Mouse (Mus musculus) neutrophil, adult 5-6 weeks (primary cell): ENCODE measurements around the gene Ube2c. TPM values are rescaled to one million over a fixed set of nuclear protein-coding genes. Genes with fewer than 3 reads are reported as not detected.

Experiments
- ATAC-seq: fragments of 151-379, 151-347 bp; 2 replicates; pipeline ENCODE4 v1.8.0; 2017; ENCODE audit warnings: mild to moderate bottlenecking, moderate TSS enrichment; ENCODE audit not compliant: insufficient number of reproducible peaks, poor library complexity, low FRiP score, severe bottlenecking; ENCODE audit errors: extremely low read depth
- total RNA-seq: library from RNA; stranded (forward); fragments of 200-1000 nt; gene quantifications from 2 replicates; pipeline ENCODE4 v1.2.3, GENCODE M21; 2017

The Ube2c gene
- total RNA-seq, 1 experiment from 2014 or later: 3.7 TPM

DNA sequence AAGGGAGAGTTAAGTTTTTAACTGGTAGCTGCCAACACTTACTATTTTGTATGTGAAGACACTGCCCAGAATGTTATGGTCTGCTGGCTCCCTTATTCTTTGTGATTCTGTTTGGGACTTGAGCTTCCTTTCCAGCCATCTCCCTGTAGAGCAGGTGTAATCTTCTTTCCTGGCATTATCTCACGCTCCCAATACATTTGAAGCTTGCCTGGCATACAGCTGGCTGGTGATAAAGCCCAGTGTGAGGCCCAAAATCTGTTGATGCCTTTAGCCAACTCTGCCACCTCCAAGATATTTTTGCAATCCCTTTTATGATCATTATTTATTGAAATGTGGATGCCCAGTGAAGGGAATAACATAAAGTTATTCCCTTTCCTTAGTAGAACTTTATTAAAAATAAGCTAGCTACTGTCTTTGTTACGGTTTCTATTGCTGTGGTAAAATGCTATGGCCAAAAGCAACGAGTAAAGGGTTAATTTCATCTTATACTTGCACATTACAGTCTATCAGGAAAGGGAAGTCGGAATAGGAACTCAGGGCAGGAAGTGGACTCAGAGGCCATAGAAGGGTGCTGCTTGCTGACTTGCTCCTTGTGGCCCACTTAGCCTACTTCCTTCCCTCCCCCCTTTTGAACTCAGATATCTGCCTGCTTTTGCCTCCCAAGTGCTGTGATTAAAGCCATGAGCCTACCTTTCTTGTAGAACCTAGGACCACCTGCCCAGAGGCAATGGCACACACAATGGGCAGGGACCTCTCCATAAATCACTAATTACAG, 9.5 kb upstream of the Ube2c start:
- no peak for ATAC-seq

DNA sequence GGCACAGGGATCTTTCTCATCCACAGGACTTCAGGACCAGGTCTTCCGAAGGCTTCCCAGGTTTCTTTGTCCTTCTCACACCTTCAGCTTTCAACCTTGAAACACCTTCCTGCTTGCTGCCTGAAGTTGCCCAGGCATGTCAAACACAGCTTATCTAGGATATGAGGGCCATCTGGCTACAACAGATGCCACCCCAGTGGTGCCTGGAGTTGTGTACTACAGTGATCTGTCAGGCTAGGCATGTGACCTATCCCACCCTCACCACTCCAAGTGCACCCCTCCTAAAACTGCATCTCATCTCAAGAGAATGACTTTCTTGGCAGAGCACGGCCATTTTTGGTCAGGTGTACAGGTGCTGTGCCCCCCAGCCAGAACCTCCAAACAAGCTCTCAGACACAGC, 8.2 kb upstream of the Ube2c start:
- ATAC-seq: no peak

DNA sequence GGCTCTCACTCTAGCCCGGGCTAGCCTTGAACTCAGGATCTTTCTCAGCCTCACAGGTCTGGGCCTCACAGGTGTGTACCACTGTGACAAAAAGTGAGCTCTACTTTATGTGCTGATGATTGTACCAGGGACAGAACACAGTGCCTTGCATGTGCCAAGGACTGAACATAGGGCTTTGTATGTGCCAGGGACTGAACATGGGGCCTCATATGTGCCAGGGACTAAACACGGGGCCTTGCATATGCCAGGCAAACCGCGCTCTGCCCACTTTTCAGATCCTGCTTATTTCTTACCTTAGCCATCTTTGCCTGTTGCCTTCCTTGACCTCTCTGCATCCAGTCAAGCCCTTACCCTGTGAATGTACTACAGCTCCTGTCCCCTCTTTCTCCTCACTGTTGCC, 7.7 kb upstream of the Ube2c start:
- no peak for ATAC-seq

- ATAC-seq: no peak
Measured at GRCm38 (mm10) chr2:164762593-164762992, 7.1 kb upstream of the Ube2c start.

GRCm38 (mm10) chr2:164765841-164766240, 3.9 kb upstream of the Ube2c start:
- ATAC-seq: no peak

- no peak for ATAC-seq
Measured at GRCm38 (mm10) chr2:164767812-164768540, 1.7 kb upstream of the Ube2c start.

GRCm38 (mm10) chr2:164770279-164770678, 581 bp downstream of the Ube2c start:
- no peak for ATAC-seq

DNA sequence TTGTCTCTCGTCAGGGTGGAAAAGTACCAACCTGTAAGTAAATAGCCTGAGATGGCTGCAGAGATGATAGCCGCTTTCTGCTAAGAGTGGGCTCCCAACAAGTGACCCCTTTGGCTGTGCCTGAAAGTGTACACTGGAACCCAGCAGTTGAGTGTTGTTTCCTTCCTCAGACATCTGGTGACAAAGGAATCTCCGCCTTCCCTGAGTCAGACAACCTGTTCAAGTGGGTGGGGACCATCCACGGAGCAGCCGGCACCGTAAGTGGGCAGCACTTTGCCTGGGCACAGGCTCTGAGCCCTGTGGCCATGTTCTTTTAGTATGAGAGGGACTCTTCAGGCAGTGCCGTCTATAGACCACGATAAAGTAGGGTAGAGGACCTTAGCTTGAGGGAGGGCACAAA, 1.4 kb downstream of the Ube2c start:
- no peak for ATAC-seq

DNA sequence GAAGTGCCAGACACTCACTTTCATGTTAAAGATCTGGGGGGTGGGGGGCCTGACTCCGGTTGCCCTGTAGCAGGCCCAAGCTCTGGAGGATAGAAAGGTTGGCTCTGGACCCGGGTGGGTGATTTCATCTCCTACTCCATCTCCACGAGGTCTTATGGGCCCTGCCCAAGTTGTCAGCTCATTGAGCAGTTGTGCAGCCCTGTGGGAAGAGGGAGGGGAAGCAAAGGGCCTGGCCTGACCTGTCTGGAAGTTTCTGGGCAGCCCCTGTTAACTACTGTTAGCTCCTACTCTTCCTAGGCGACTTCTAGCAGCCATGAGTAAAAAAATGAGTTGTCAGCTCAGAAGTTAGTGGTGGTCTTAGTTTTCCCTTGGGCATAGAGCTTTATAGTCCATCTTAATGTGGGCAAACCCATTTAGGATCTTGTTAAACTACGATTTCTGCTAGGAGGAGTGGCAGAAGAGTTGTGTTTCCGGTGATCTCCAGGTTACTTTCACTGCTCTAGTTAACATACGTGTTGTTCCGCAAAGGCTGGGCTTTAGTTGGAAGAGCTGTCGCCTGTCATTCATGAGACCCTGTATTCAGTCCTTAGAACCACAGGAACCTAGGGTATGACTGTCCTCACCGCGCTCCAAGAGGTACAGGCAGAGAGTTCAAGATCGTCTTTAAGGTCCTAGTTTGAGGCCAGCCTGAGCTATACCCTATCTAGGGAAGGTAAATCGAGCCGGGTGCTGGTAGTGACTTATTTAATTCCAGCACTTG, 3.7 kb downstream of the Ube2c start:
- ATAC-seq: no peak

DNA sequence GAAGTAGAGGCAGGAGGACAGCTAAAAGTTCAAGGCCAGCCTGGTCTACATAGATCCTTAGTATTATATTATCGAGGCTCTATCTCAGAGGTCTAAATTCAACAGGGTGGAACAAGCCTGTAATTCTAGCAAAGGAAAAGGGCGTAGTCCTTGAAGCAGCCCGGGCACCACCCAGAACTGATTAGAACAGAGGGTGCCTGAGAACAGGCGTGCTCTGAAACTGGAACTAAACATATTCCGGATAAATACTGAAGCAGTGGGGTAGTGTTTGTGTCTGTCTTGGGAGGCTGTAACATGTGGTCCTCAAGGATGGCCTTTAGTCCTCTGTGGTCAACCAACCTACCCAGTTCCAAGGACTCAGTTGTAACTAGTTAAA, 4.3 kb downstream of the Ube2c start:
- ATAC-seq: no peak

DNA sequence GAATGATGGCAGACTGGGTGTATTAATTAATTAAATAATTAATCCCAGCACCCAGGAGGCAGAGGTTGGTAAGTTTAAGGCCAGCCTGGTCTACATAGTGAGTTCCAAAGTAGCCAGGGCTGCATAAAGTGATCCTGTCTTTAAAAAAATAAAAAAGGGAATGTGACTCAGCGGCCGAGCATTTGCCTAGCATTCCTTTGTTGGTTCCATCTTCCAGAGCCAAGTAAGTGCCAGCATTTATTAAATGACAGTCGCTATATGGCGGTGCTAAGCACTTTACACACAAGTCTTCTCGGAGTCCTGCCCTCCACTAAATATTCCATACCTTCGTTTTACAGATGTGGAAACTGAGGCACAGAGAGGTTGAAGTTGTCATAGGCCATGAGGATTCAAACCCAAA, 6.4 kb downstream of the Ube2c start:
- ATAC-seq: no peak

- ATAC-seq: no peak
Measured at GRCm38 (mm10) chr2:164776801-164777200, 7.1 kb downstream of the Ube2c start.

- no peak for ATAC-seq
Measured at GRCm38 (mm10) chr2:164777246-164778014, 7.7 kb downstream of the Ube2c start.

DNA sequence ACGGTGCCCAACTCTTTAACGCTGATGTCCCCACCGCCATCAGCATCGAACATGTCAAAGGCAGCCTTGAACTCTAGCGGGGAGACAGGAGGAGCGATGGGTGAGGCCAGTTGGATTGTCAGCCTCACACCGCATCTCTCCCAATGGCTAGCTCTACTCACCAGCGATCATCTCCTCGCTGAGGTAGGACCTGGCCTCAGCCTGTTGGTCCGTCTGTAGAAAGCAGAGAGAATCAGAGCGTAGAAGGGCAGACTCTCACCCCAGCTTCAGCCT, 8.3 kb downstream of the Ube2c start:
- no peak for ATAC-seq

DNA sequence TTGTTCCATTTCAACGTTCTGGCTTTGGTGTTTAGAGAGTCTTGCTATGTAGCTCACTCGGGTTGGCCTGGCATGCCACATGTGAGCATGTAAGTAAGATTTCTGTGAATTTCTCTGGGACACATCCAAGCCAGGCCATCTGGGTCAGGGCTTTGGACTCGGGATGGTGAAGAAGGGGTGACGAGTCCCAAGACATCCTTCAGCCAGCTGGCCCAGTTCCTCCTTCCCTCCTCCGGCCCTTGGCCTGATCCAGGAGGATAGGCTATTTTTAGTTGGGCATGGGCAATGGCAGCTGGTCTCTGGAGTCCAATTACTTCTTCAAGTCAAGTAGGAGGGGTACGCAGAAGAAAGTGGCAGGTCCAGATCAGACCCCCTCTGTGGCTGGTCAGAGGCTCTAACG, 9.1 kb downstream of the Ube2c start:
- ATAC-seq: no peak

- no peak for ATAC-seq
Measured at GRCm38 (mm10) chr2:164779481-164780086, 9.9 kb downstream of the Ube2c start, which contains the start of gene Tnnc2. Gene Tnnc2 (minus strand): TSS chr2:164779967.

GRCm38 (mm10) chr2:164781876-164782275, 12.2 kb downstream of the Ube2c start:
- ATAC-seq: no peak

DNA sequence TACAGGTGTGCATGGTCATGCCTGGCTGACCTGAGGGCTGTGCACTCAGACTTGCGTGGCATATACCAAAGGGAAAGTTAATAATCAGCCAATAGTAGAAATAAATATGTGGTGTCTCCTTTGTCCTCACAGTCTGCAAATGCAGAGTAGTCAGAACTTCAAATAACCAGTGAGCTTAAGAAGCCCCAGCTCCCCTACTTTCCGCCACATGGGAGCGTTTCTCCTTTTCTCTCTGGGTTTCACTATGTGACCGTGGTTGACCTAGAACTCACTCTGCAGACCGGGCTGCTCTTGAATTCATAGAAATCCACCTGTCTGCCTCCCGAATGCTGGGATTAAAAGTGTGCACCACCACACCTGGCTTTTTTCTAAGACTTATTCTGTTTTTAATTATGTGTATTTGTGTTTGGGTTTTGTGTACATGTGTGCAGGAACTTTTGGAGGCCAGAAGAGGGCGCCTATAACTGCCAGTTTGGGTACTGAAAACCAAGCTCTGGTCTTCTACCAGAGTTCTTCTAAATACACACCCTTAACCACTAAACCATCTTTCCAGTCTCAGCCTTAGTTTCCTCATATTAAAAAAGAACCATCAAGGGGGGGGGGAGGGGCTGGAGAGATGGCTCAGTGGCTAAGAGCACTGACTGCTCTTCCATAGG, 14.4 kb downstream of the Ube2c start:
- no peak for ATAC-seq
